Mouse (Mus musculus): ENCODE measurements around the gene Gpx7.
"Not testable (repeated sequence)": the region's sequence is repeated elsewhere in the genome, so short reads cannot be mapped to it uniquely, and the experiment has no call there.

Gpx7 gene

GRCm38 (mm10) chr4:108388741-108389140 is 18.0 kb downstream of the Gpx7 start:
- no peak for DNase-seq

GRCm38 (mm10) chr4:108387681-108388253 is 19.0 kb downstream of the Gpx7 start:
- DNase-seq: no peak

GRCm38 (mm10) chr4:108387106-108387505 is 19.7 kb downstream of the Gpx7 start:
- DNase-seq: no peak

- no peak for DNase-seq
Measured at GRCm38 (mm10) chr4:108386087-108386486, 20.7 kb downstream of the Gpx7 start.

- DNase-seq: peak in 1 of 2 experiments; percentile 12
Measured at GRCm38 (mm10) chr4:108383183-108383714, 23.5 kb downstream of the Gpx7 start, which contains the start of gene Shisal2a. Gene Shisal2a (minus strand): TSS chr4:108383349.

- DNase-seq: no peak
Measured at GRCm38 (mm10) chr4:108380146-108380545, 26.6 kb downstream of the Gpx7 start.

GRCm38 (mm10) chr4:108379476-108379875 is 27.3 kb downstream of the Gpx7 start:
- DNase-seq: no peak

- DNase-seq: no peak
Measured at GRCm38 (mm10) chr4:108372166-108372565, 34.6 kb downstream of the Gpx7 start.

- no peak for DNase-seq
Measured at GRCm38 (mm10) chr4:108371421-108371820, 35.3 kb downstream of the Gpx7 start.

- DNase-seq: no peak
Measured at GRCm38 (mm10) chr4:108370409-108370808, 36.4 kb downstream of the Gpx7 start.

- DNase-seq: no peak
Measured at GRCm38 (mm10) chr4:108369254-108369653, 37.5 kb downstream of the Gpx7 start.

- no peak for DNase-seq
Measured at GRCm38 (mm10) chr4:108364111-108364476, 42.7 kb downstream of the Gpx7 start.

- no peak for DNase-seq
Measured at GRCm38 (mm10) chr4:108363355-108364110, 43.2 kb downstream of the Gpx7 start.

- no peak for DNase-seq
Measured at GRCm38 (mm10) chr4:108362321-108363261, 44.2 kb downstream of the Gpx7 start.

- DNase-seq: peak; percentile 37 to 56
Measured at GRCm38 (mm10) chr4:108360136-108361055, 46.4 kb downstream of the Gpx7 start.

- no peak for DNase-seq
Measured at GRCm38 (mm10) chr4:108358498-108358897, 48.3 kb downstream of the Gpx7 start.

GRCm38 (mm10) chr4:108357458-108357857 is 49.3 kb downstream of the Gpx7 start:
- no peak for DNase-seq

GRCm38 (mm10) chr4:108353591-108353990 is 53.2 kb downstream of the Gpx7 start:
- not testable (repeated sequence) for DNase-seq

GRCm38 (mm10) chr4:108350819-108351218 is 55.9 kb downstream of the Gpx7 start:
- no peak for DNase-seq
